Mouse (Mus musculus): ENCODE measurements around the gene Wscd2.

- TF ChIP-seq FLI1 (IDR thresholded peaks at IDR 0.05; ENCODE audit: low read length), result no peak
- TF ChIP-seq GATA1 (IDR thresholded peaks at IDR 0.05; ENCODE audit: borderline replicate concordance, low read length), result no peak
Observed at GRCm38 (mm10) chr5:113449336-113449735, 40.8 kb upstream of the Wscd2 start.

Measured in megakaryocyte, embryonic 14.5 days (primary cell).